Mouse (Mus musculus) olfactory bulb, adult 2 months (tissue): ENCODE data around the gene Akp3.

Experiments used
- CTCF ChIP-seq: fragments of 200-500 bp; IDR thresholded peaks from 2 replicates; pipeline ENCODE4 v1.5.1; 2012; ENCODE audit warnings: low read depth, mild to moderate bottlenecking, low read length, moderate library complexity; ENCODE audit not compliant: insufficient read depth
- POLR2A ChIP-seq: fragments of 200-500 bp; IDR thresholded peaks from 2 replicates; pipeline ENCODE4 v1.6.1; 2012; ENCODE audit warnings: mild to moderate bottlenecking, low read depth, low read length, moderate library complexity; ENCODE audit not compliant: insufficient read depth

GRCm38 (mm10) chr1:87089828-87090227 is 34.9 kb upstream of the Akp3 start, which contains the start of gene Alppl2:
- TF ChIP-seq CTCF, result no peak
- no peak for TF ChIP-seq POLR2A
